9 mouse cellular contexts compared by ENCODE assay signal in genomic region chr12:105008150-105008549, GRCm38 (mm10). TPM values are rescaled to one million over a fixed set of nuclear protein-coding genes. Genes with fewer than 3 reads are reported as not detected.
DNase-seq lines count a peak whose midpoint lies in the region; ATAC-seq and TF ChIP-seq lines count a peak whose summit lies in the region.
"Had no signal": no experiment of that assay in that cellular context is flagged by ENCODE, and none has a peak within 500 bp of the region (broad histone marks: within the 10 kb centered on the region; RNA-seq: fewer than 3 reads in every experiment).

No protein-coding gene starts in this region.

- H3K36me3 ChIP-seq in erythroblast, embryonic 14.5 days (ENCODE audit: control insufficient read depth): peaks cover 39% of the 10 kb centered on the region
- H3K36me3 ChIP-seq in ES-Bruce4 (ENCODE audit: control insufficient read depth, insufficient read depth, low read length, poor library complexity, severe bottlenecking): no peaks in the 10 kb centered on the region
- no peaks in the 10 kb centered on the region for H3K36me3 ChIP-seq in liver, embryonic 12.5 days

- ATAC-seq in erythroblast, adult 5-6 weeks (replicated peaks; ENCODE audit: low FRiP score, poor library complexity, severe bottlenecking): no peak
- no peak for ATAC-seq in liver, embryonic 12.5 days

- no peaks in the 10 kb centered on the region for H3K9me3 ChIP-seq in erythroblast, embryonic 14.5 days (ENCODE audit: control insufficient read depth, low read length)
- no peaks in the 10 kb centered on the region for H3K9me3 ChIP-seq in ES-Bruce4 (replicated peaks; ENCODE audit: control insufficient read depth, insufficient read depth, low read length, poor library complexity, severe bottlenecking)
- no peaks in the 10 kb centered on the region for H3K9me3 ChIP-seq in liver, embryonic 12.5 days (replicated peaks)

- no peaks in the 10 kb centered on the region for H3K27me3 ChIP-seq in erythroblast, embryonic 14.5 days (ENCODE audit: control insufficient read depth)
- H3K27me3 ChIP-seq in ES-Bruce4 (ENCODE audit: control insufficient read depth, insufficient read depth, low read length, poor library complexity, severe bottlenecking): no peaks in the 10 kb centered on the region
- 0 out of 2 replicates have a peak, but pooled peaks cover 5% of the 10 kb centered on the region for H3K27me3 ChIP-seq in liver, embryonic 12.5 days (replicated peaks)

- 66% methylated on average over 2 of the region's 2 CpGs for WGBS in liver, embryonic 12.5 days (ENCODE audit: insufficient replicate concordance)

- peak overlapping the region; percentile 73 for H3K4me2 ChIP-seq in liver, embryonic 12.5 days

- H3K4me1 ChIP-seq in erythroblast, embryonic 14.5 days (ENCODE audit: control insufficient read depth): peaks cover 90% of the 10 kb centered on the region
- H3K4me1 ChIP-seq in ES-Bruce4 (ENCODE audit: control insufficient read depth, insufficient read depth, low read length): peaks cover 10% of the 10 kb centered on the region
- peaks cover 89% of the 10 kb centered on the region for H3K4me1 ChIP-seq in liver, embryonic 12.5 days

- TF ChIP-seq CTCF in layer of hippocampus, adult 2 months (conservative IDR thresholded peaks at IDR 0.05): 0 out of 2 replicates have a peak, but pooled peaks have one; percentile 19
- peak; percentile 8 for TF ChIP-seq CTCF in ES-Bruce4 (IDR thresholded peaks at IDR 0.05; ENCODE audit: low read depth, low read length)

- DNase-seq in layer of hippocampus, adult 2 months (ENCODE audit: low spot score in 2 of 2): no peak
- no peak for DNase-seq in layer of hippocampus, postnatal 10 days (ENCODE audit: low spot score in 2 of 2)
- no peak for DNase-seq in layer of hippocampus, adult 9-10 months (ENCODE audit: low spot score)
- DNase-seq in urinary bladder, adult 2 months (ENCODE audit: low spot score): no peak
- DNase-seq: cerebellum, postnatal 10 days had no signal

- H3K4me3 ChIP-seq in erythroblast, embryonic 14.5 days (replicated peaks): peak overlapping the region; percentile 83
- no peak overlapping the region for H3K4me3 ChIP-seq in layer of hippocampus, adult 2 months
- no peak overlapping the region for H3K4me3 ChIP-seq in ES-Bruce4 (ENCODE audit: low read depth, low read length)
- peak overlapping the region; percentile 75 for H3K4me3 ChIP-seq in liver, embryonic 12.5 days

- H3K27ac ChIP-seq in layer of hippocampus, adult 2 months: no peak overlapping the region
- H3K27ac ChIP-seq in ES-Bruce4 (ENCODE audit: insufficient read depth, low read length): no peak overlapping the region
- H3K27ac ChIP-seq in liver, embryonic 12.5 days: no peak overlapping the region

- TF ChIP-seq EP300 in ES-Bruce4 (IDR thresholded peaks at IDR 0.05; ENCODE audit: insufficient read depth, low read depth, low read length): no peak

- no peak overlapping the region for H3K9ac ChIP-seq in ES-Bruce4 (ENCODE audit: low read depth, poor library complexity, severe bottlenecking)
- peak overlapping the region; percentile 82 for H3K9ac ChIP-seq in liver, embryonic 12.5 days

- no peak for TF ChIP-seq POLR2A in ES-Bruce4 (IDR thresholded peaks at IDR 0.05; ENCODE audit: insufficient read depth, low read length)

RNA-seq across cellular contexts. Expression of gene Syne3, which starts 1.5 kb away (rescaled TPM):
- 1.2 and 1.3 TPM in 2 replicates for polyA plus RNA-seq in erythroblast, embryonic 14.5 days (2012)
- total RNA-seq in erythroblast, adult 5-6 weeks (2015; ENCODE audit: low replicate concordance): 4.8 and 5.6 TPM in 2 replicates
- 10.3 and 14.8 TPM in 2 replicates for total RNA-seq in erythroblast, adult 5-6 weeks (2017; ENCODE audit: low replicate concordance)
- 1 to 10 TPM; 1.7 to 1.8 TPM for total RNA-seq in layer of hippocampus, adult 2 months (2021)
- under 1 TPM; 0.73 to 0.80 TPM for total RNA-seq in layer of hippocampus, postnatal 10 days (2021)
- polyA plus RNA-seq in ES-Bruce4 (2011; ENCODE audit: insufficient read depth, insufficient read length, low read depth, missing spikeins): 1.2 and 1.9 TPM in 2 replicates
- polyA plus RNA-seq in liver, embryonic 12.5 days (2016; fragmentation: Nextera tagmentation; extraction: Ambion mirVana): 2.1 and 2.5 TPM in 2 replicates
- 3.0 and 5.3 TPM in 2 replicates for polyA plus RNA-seq in urinary bladder, adult 2 months (2012; rRNA removed)

RNA-seq across cellular contexts. Expression of gene Glrx5, which starts 24.3 kb away (rescaled TPM):
- polyA plus RNA-seq in erythroblast, embryonic 14.5 days (2012): 218 and 245 TPM in 2 replicates
- total RNA-seq in erythroblast, adult 5-6 weeks (2015; ENCODE audit: low replicate concordance): 170 and 188 TPM in 2 replicates
- 146 and 233 TPM in 2 replicates for total RNA-seq in erythroblast, adult 5-6 weeks (2017; ENCODE audit: low replicate concordance)
- total RNA-seq in layer of hippocampus, adult 2 months (2021): 10 to 100 TPM; 43.9 to 47.0 TPM
- 10 to 100 TPM; 62.2 to 76.7 TPM for total RNA-seq in layer of hippocampus, postnatal 10 days (2021)
- 36.4 and 38.7 TPM in 2 replicates for polyA plus RNA-seq in ES-Bruce4 (2011; ENCODE audit: insufficient read depth, insufficient read length, low read depth, missing spikeins)
- 719 and 730 TPM in 2 replicates for polyA plus RNA-seq in liver, embryonic 12.5 days (2016; fragmentation: Nextera tagmentation; extraction: Ambion mirVana)
- polyA plus RNA-seq in urinary bladder, adult 2 months (2012; rRNA removed): 47.7 and 53.9 TPM in 2 replicates

Comparison
In these comparisons a context has a peak if more than half of its experiments do, and no peak if none do; other contexts are left out.
1. H3K4me3 ChIP-seq: peak in erythroblast, embryonic 14.5 days (single experiment) and liver, embryonic 12.5 days (single experiment); none in layer of hippocampus, adult 2 months (single experiment) and ES-Bruce4 (single experiment).